Mouse (Mus musculus) midbrain, embryonic 15.5 days (tissue): ENCODE measurements around the gene Spag9. TPM values are rescaled to one million over a fixed set of nuclear protein-coding genes. Genes with fewer than 3 reads are reported as not detected.

ENCODE experiments used
- ATAC-seq: fragments of 200-750 bp; cut with Nextera tagmentation; replicated peaks from 2 replicates; pipeline ENCODE4 v1.8.0; 2017; ENCODE audit warnings: moderate TSS enrichment
- H3K27ac ChIP-seq: fragments of 300-500 bp; sonication (generic); 2 replicates; pipeline ENCODE4 v1.5.1; 2015; ENCODE audit warnings: mild to moderate bottlenecking, inconsistent platforms
- H3K27me3 ChIP-seq: fragments of 300-500 bp; sonication (generic); replicated peaks from 2 replicates; pipeline ENCODE4 v1.6.1; 2015; ENCODE audit warnings: inconsistent platforms
- H3K36me3 ChIP-seq: fragments of 300-500 bp; sonication (generic); replicated peaks from 2 replicates; pipeline ENCODE4 v1.6.1; 2015; ENCODE audit warnings: inconsistent platforms
- H3K4me1 ChIP-seq: fragments of 300-500 bp; sonication (generic); 2 replicates; pipeline ENCODE4 v1.6.1; 2015; ENCODE audit warnings: inconsistent platforms
- H3K4me2 ChIP-seq: fragments of 300-500 bp; sonication (generic); 2 replicates; pipeline ENCODE4 v1.6.1; 2015; ENCODE audit warnings: inconsistent platforms, mild to moderate bottlenecking, moderate library complexity
- H3K4me3 ChIP-seq: fragments of 300-500 bp; sonication (generic); 2 replicates; pipeline ENCODE4 v1.5.1; 2015; ENCODE audit warnings: mild to moderate bottlenecking, inconsistent platforms
- H3K9ac ChIP-seq: fragments of 300-500 bp; sonication (generic); 2 replicates; pipeline ENCODE4 v1.6.1; 2015; ENCODE audit warnings: mild to moderate bottlenecking, inconsistent platforms
- H3K9me3 ChIP-seq: fragments of 300-500 bp; sonication (generic); 2 replicates; pipeline ENCODE4 v1.6.1; 2016; ENCODE audit warnings: inconsistent platforms
- WGBS: fragments of 180-500 bp; shearing (Covaris S2); methylation state at CpG from one replicate; pipeline ENCODE4 v1.1.7; 2015; ENCODE audit warnings: mixed read lengths; 5-methylcytosine and 5-hydroxymethylcytosine counted together
- polyA plus RNA-seq: library from polyadenylated mRNA; unstranded; fragments of >200 nt; fragmentation: Nextera tagmentation; extraction: Ambion mirVana; gene quantifications from 2 replicates; pipeline ENCODE4 v1.2.1, GENCODE M21; 2015

Gene Spag9
- polyA plus RNA-seq, 1 experiment from 2014 or later, result 88.9 TPM

GRCm38 (mm10) chr11:94138411-94139231 is 142.7 kb downstream of the Spag9 start:
- Histone ChIP-seq H3K27me3 (no peaks in the 10 kb centered on the region), H3K27ac (no peak overlapping the region), H3K9me3 (no peaks in the 10 kb centered on the region), H3K4me2 (no peak overlapping the region), H3K36me3 (no peaks in the 10 kb centered on the region), H3K4me3 (no peak overlapping the region), H3K9ac (no peak overlapping the region), H3K4me1 (peaks cover 11% of the 10 kb centered on the region)
- ATAC-seq, result no peak
- WGBS, result 63% methylated on average over 24 of the region's 24 CpGs

DNA sequence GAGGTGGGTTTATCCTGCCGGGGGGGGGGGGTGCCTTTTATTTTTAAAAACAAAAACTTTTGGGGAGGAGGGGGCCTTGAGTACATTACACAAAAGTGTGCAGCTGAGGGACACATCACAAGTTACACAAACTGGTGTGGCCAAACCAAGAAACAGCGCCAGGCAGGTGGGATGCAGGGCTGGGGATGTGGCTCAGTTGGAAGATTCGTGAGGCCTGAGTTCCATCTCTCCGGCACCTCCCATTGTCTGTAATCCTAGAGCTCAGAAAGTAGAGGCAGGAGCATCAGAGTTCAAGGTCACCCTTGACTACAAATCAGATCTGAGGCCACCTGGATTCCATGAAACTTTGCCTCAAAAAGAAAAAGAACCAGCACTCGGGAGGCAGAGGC is 143.3 kb downstream of the Spag9 start:
- ATAC-seq, result no peak
- Histone ChIP-seq H3K4me1 (peaks cover 5% of the 10 kb centered on the region; the same call in 1 of the 2 replicates), H3K27me3 (no peaks in the 10 kb centered on the region), H3K9me3 (no peaks in the 10 kb centered on the region), H3K4me3 (no peak overlapping the region), H3K9ac (no peak overlapping the region), H3K27ac (no peak overlapping the region), H3K36me3 (no peaks in the 10 kb centered on the region), H3K4me2 (no peak overlapping the region)
- WGBS, result 84% methylated on average over 5 of the region's 5 CpGs

- Histone ChIP-seq H3K27ac (no peak overlapping the region), H3K9me3 (no peaks in the 10 kb centered on the region), H3K27me3 (no peaks in the 10 kb centered on the region), H3K36me3 (no peaks in the 10 kb centered on the region), H3K4me3 (no peak overlapping the region), H3K9ac (no peak overlapping the region), H3K4me2 (no peak overlapping the region), H3K4me1 (peaks cover 13% of the 10 kb centered on the region)
- no peak for ATAC-seq
- 87% methylated on average over 3 of the region's 3 CpGs for WGBS
These were observed 144.6 kb downstream of the Spag9 start for GRCm38 (mm10) chr11:94140540-94140939.

DNA sequence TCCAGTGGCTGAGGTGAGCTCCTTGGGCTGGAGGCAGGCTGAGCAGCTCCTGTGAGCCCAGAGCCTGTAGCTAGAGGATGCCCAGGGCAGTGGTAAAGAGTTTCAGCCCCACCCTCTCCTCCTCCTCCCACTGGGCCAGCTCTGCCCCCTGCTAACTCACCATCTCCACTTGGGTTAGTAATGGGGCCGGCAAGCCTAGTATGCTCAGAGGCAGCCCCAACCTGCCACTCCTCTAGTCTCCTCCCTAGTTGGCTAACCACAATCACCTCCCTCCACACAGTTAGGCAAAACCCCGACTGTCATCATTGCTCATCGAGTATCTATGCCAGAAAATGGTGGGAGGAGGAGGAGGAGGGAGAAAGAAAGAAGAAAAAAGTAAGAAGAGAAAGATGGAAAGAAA is 145.7 kb downstream of the Spag9 start:
- Histone ChIP-seq H3K4me2 (no peak overlapping the region), H3K27me3 (no peaks in the 10 kb centered on the region), H3K4me3 (no peak overlapping the region), H3K9ac (no peak overlapping the region), H3K4me1 (peaks cover 14% of the 10 kb centered on the region), H3K36me3 (no peaks in the 10 kb centered on the region), H3K27ac (no peak overlapping the region), H3K9me3 (no peaks in the 10 kb centered on the region)
- 54% methylated on average over 3 of the region's 3 CpGs for WGBS
- no peak for ATAC-seq

- ATAC-seq, result no peak
- Histone ChIP-seq H3K27me3 (no peaks in the 10 kb centered on the region), H3K4me3 (no peak overlapping the region), H3K9me3 (no peaks in the 10 kb centered on the region), H3K27ac (no peak overlapping the region), H3K4me1 (peaks cover 14% of the 10 kb centered on the region), H3K36me3 (no peaks in the 10 kb centered on the region), H3K4me2 (no peak overlapping the region), H3K9ac (no peak overlapping the region)
- WGBS, result 78% methylated on average over 2 of the region's 2 CpGs
These were observed 147.4 kb downstream of the Spag9 start for GRCm38 (mm10) chr11:94143336-94143735.

DNA sequence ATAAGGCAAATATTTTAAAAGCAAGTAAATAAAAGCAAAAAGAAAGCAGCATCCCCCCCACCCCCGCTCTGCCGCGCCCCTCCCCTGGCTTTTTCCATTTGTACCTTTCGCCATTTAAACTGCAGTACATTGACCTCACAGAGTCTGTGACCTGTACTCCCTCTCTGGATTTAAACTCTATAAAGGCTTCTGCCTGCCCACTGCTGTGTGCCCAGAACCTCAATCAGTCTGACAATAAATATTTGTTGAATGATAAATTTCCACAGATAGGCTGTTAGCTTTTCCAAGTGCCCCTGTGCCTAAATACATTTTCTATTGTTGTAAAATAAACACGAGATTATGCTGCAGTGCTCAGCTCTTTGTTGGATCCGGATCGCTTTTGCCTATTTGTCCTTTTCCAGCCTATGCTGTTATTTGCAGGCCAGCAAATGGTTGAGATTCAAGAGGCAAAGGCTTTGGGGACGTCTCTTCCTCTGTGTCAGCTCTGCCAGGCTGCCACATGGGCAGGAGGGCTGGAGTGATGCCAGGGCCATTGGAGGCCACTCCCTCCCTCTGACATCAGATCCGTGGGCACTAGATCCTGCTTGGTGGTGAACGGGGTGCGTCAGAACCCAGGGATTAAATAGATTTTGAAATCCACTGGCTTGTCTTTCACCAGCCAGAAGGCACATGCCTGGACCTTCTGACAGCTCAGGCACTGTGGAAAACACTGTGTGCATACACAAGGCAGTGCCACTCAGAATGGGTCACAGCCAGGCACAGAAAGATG is 149.1 kb downstream of the Spag9 start:
- no peaks in the 10 kb centered on the region for H3K27me3 ChIP-seq
- H3K27ac ChIP-seq, result peak overlapping the region; percentile 82
- WGBS, result 61% methylated on average over 11 of the region's 11 CpGs
- ATAC-seq, result peak; percentile 61
- no peak overlapping the region for H3K4me3 ChIP-seq
- peaks cover 26% of the 10 kb centered on the region for H3K4me1 ChIP-seq
- H3K4me2 ChIP-seq, result no peak overlapping the region
- H3K9ac ChIP-seq, result peak overlapping the region; percentile 11; the same call in 1 of the 2 replicates
- no peaks in the 10 kb centered on the region for H3K9me3 ChIP-seq
- H3K36me3 ChIP-seq, result no peaks in the 10 kb centered on the region

GRCm38 (mm10) chr11:94146049-94146605 is 150.2 kb downstream of the Spag9 start:
- Histone ChIP-seq H3K27me3 (no peaks in the 10 kb centered on the region), H3K27ac (peak overlapping the region; percentile 82; the same call in 1 of the 2 replicates), H3K9me3 (no peaks in the 10 kb centered on the region), H3K4me3 (no peak overlapping the region), H3K4me1 (peaks cover 38% of the 10 kb centered on the region), H3K36me3 (no peaks in the 10 kb centered on the region), H3K4me2 (no peak overlapping the region), H3K9ac (no peak overlapping the region)
- WGBS, result 92% methylated on average over 14 of the region's 14 CpGs
- no peak for ATAC-seq

DNA sequence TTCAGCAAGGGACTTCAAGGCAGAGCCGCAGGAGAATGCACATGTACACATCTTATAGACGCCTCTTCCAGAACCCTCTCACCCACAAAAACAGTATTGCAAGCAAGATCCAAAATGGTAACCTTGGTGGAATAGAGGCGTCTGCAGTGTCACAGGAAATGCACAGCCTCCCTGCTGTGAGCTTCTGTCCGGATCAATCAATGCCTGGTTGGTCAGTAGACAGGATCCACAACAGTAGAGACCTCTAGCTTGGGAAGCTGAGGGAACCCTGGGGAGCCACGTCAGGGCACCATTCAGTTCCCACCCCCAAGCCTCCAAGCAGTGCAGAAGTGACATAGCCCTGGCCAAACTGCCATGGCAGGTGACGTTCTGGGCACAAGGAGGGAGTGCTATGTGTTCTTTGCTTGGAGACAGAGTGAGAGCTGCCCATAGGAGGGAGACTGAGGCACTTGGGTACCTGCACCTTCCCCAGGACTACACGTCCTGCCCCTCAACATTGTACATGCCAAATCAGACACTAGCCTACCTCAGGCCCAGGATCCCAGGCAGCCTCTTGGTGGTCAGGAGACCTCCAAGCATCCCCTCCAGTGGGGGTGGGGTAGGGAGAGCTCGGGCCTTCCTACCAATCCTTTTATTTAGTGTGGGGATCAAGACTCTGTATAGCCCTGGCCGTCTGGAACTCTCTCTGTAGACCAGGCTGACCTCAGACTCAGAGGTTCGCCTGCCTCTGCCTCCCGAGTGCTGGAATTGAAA is 151.0 kb downstream of the Spag9 start:
- WGBS, result 73% methylated on average over 11 of the region's 11 CpGs
- no peak for ATAC-seq

GRCm38 (mm10) chr11:94148105-94148696 is 152.3 kb downstream of the Spag9 start:
- Histone ChIP-seq H3K9ac (no peak overlapping the region), H3K9me3 (no peaks in the 10 kb centered on the region), H3K4me2 (peak overlapping the region; percentile 76; the same call in 1 of the 2 replicates), H3K4me1 (peaks cover 39% of the 10 kb centered on the region), H3K27me3 (no peaks in the 10 kb centered on the region), H3K4me3 (no peak overlapping the region), H3K27ac (peak overlapping the region; percentile 89; the same call in 1 of the 2 replicates), H3K36me3 (no peaks in the 10 kb centered on the region)
- WGBS, result 53% methylated on average over 12 of the region's 12 CpGs
- ATAC-seq, result no peak

More for the DNA sequence above, 151.0 kb downstream of the Spag9 start:
- Histone ChIP-seq H3K9me3 (no peaks in the 10 kb centered on the region), H3K4me1 (peaks cover 39% of the 10 kb centered on the region), H3K27ac (no peak overlapping the region), H3K4me2 (no peak overlapping the region), H3K9ac (no peak overlapping the region), H3K36me3 (no peaks in the 10 kb centered on the region), H3K27me3 (no peaks in the 10 kb centered on the region), H3K4me3 (no peak overlapping the region)

GRCm38 (mm10) chr11:94148931-94149491 is 153.1 kb downstream of the Spag9 start:
- H3K27me3 ChIP-seq, result no peaks in the 10 kb centered on the region
- no peaks in the 10 kb centered on the region for H3K9me3 ChIP-seq
- peak overlapping the region; percentile 89 for H3K27ac ChIP-seq
- H3K4me2 ChIP-seq, result peak overlapping the region; percentile 76
- peaks cover 39% of the 10 kb centered on the region for H3K4me1 ChIP-seq
- peak overlapping the region; percentile 39 for H3K4me3 ChIP-seq
- peak; percentile 67 for ATAC-seq
- peak overlapping the region; percentile 60 for H3K9ac ChIP-seq
- H3K36me3 ChIP-seq, result no peaks in the 10 kb centered on the region
- under 1% methylated on average over 46 of the region's 46 CpGs for WGBS

DNA sequence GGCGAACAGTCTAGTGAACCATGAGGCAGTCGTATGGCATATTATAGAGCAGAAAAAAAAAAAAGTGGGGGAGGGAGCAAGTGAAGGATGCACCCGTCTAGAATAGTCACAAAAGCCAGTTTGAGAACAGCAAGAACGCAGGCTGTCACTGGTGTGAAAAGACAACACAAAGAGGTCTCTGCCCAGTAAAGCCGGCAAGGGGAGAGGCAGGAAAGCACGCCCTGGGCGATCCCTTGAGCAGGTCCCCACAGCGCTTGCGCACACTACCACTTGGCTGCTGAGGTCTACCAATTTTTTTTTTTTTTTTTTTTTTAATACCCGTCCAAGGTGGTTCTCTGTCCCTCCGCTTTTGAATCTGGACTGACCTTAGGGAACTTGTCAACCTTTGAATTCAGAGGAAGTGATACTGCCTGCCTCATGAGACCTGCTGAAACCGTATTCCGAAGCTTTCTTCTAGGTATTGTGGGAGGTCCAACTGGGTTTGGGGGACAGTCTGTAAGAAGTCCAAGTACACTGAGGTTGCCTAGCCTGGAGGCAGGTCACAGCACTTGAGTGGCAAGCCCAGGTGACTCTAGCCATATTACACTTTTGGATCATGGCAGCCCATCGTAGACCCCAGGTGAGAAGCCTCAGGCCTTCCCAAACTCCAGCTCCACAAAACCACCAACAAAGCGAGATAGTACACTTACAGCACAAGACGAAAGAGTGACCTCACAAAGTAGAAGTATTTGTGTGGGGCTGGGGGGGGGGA is 153.8 kb downstream of the Spag9 start:
- Histone ChIP-seq H3K27me3 (no peaks in the 10 kb centered on the region), H3K9me3 (no peaks in the 10 kb centered on the region), H3K36me3 (no peaks in the 10 kb centered on the region), H3K4me3 (peak overlapping the region; percentile 39), H3K4me1 (peaks cover 35% of the 10 kb centered on the region), H3K4me2 (peak overlapping the region; percentile 76), H3K27ac (peak overlapping the region; percentile 89), H3K9ac (peak overlapping the region; percentile 60)
- peak; percentile 37 for ATAC-seq
- WGBS, result 23% methylated on average over 16 of the region's 16 CpGs
